Mouse (Mus musculus): ENCODE measurements at regions not wholly inside any gene's neighbourhood (a gene's known extent, or its start where the extent isn't known, plus 50 kb on each side); places are given as distances from the start of the nearest gene placed in this dataset.

DNA sequence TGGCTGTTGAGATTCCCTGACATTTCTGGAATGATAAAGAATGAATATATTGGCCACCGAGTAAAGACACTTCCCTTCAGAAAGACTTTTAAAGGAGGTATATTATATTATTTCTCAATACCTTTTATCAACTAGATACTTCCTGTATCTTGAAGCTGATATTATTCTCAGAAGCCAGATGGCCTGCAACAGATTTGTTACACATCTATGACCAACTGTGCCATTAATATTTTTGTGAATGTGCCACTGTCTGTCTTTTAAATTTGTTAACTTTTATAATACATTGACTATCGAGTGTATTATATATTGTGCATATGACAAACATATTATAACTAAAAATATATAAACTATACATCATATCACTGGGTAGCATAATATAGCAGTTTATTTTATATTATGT, 427.5 kb downstream of the 9330182O14Rik start:
- Histone ChIP-seq H3K4me3 (no peak overlapping the region), H3K4me1 (no peaks in the 10 kb centered on the region), H3K36me3 (no peaks in the 10 kb centered on the region), H3K27ac (replicated peaks) (no peak overlapping the region), H3K9ac (replicated peaks) (no peak overlapping the region), H3K9me3 (no peaks in the 10 kb centered on the region), H3K4me2 (replicated peaks) (no peak overlapping the region), H3K27me3 (no peaks in the 10 kb centered on the region)
- 87% methylated on average over 2 of the region's 2 CpGs for WGBS
- ATAC-seq (replicated peaks) = no peak

DNA sequence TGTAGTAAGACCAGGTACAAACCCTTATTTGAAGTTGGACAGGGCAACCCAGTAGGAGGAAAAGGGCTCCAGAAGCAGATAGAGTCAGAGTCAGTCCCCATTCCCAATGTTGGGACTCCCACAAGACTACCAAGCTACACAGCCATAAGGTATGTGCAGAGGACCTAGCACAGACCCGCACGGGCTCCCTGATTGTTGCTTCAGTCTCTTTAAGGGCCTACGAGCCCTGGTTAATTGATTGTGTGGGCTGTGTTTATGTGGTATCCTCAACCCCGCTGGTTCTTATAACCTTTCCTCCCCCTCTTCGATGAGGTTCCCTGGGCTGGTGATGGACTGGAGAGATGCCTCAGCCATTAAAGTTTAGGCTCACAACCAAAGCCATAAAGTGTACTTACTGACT, 431.6 kb downstream of the 9330182O14Rik start:
- no peaks in the 10 kb centered on the region for H3K27me3 ChIP-seq

DNA sequence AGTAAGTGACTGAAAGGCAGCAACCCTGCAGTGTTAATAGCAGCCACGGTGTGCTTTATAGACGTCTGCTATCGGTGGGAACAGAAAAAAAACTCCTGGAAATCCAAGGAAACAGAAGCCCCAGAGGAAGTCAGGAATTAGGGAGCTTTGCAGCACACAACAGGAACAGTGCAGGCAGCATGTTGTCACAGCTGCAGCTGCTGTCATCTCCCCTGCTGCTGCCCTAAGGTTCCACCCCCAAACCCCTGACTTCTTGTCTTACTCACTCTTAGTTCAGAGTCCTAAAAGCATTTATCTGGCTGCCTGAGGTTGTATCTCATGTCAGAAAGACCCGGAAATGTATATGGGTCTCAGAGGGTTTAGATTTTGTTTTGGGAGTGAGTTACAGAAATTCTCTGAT, 432.3 kb downstream of the 9330182O14Rik start:
- 33% methylated on average over 4 of the region's 4 CpGs for WGBS
- Histone ChIP-seq H3K36me3 (no peaks in the 10 kb centered on the region), H3K4me2 (replicated peaks) (no peak overlapping the region), H3K9ac (replicated peaks) (no peak overlapping the region), H3K9me3 (no peaks in the 10 kb centered on the region), H3K4me3 (no peak overlapping the region), H3K4me1 (no peaks in the 10 kb centered on the region), H3K27ac (replicated peaks) (no peak overlapping the region), H3K27me3 (no peaks in the 10 kb centered on the region)
- ATAC-seq (replicated peaks) = no peak

More for the DNA sequence above, 431.6 kb downstream of the 9330182O14Rik start:
- H3K9me3 ChIP-seq = no peaks in the 10 kb centered on the region
- no peak overlapping the region for H3K4me3 ChIP-seq
- no peak overlapping the region for H3K27ac ChIP-seq (replicated peaks)
- no peak overlapping the region for H3K4me2 ChIP-seq (replicated peaks)
- no peak overlapping the region for H3K9ac ChIP-seq (replicated peaks)
- 90% methylated on average over 5 of the region's 5 CpGs for WGBS
- ATAC-seq (replicated peaks) = no peak
- no peaks in the 10 kb centered on the region for H3K36me3 ChIP-seq
- no peaks in the 10 kb centered on the region for H3K4me1 ChIP-seq

DNA sequence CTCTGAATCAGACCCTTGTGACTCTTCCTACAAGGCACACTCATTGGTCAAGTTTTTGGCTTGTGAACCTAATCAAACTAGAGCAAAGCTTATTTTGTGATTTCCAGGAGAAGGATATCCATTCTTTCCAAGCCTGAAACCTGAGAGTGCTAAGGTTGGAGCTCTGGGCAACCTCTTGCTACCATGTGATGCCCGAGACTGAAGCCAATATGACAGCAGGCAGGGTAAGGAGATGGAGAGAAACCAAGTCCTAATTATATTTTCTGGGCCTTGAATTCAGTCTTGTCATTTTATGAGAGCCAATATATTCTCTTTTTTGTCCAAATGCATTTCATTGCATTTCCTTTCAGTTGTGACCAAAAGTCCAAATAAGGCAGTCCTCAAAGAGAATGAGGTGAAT, 434.5 kb downstream of the 9330182O14Rik start:
- Histone ChIP-seq H3K36me3 (no peaks in the 10 kb centered on the region), H3K27ac (replicated peaks) (no peak overlapping the region), H3K9ac (replicated peaks) (no peak overlapping the region), H3K4me2 (replicated peaks) (no peak overlapping the region), H3K4me3 (no peak overlapping the region), H3K4me1 (no peaks in the 10 kb centered on the region), H3K27me3 (no peaks in the 10 kb centered on the region), H3K9me3 (no peaks in the 10 kb centered on the region)
- ATAC-seq (replicated peaks) = no peak
- 81% methylated on average over 1 of the region's 1 CpGs for WGBS
